ENCODE assay signal across 1 mouse cellular context in genomic region chr19:5198553-5198952, GRCm38 (mm10).
TF ChIP-seq lines count a peak whose summit lies in the region.

No protein-coding gene starts in this region.

TF ChIP-seq in CH12.LX, 34 proteins besides CTCF, POLR2A, EP300 and RAD21 (continued from another document):
- TF ChIP-seq ZMIZ1 (IDR thresholded peaks at IDR 0.05; ENCODE audit: low read depth, low read length) (no peak), UBTF (IDR thresholded peaks at IDR 0.05; ENCODE audit: low read depth, low read length) (no peak), NELFE (IDR thresholded peaks at IDR 0.05; ENCODE audit: low read depth, low read length) (no peak), USF1 (IDR thresholded peaks at IDR 0.05; ENCODE audit: low read depth, low read length) (no peak), NRF1 (IDR thresholded peaks at IDR 0.05; ENCODE audit: low read depth, low read length) (no peak), TCF12 (IDR thresholded peaks at IDR 0.05; ENCODE audit: low read depth, low read length) (no peak), PAX5 (IDR thresholded peaks at IDR 0.05; ENCODE audit: low read length) (no peak), MEF2A (IDR thresholded peaks at IDR 0.05; ENCODE audit: borderline replicate concordance, low read depth, low read length) (no peak), MXI1 (IDR thresholded peaks at IDR 0.05; ENCODE audit: low read depth, low read length) (no peak)
TF ChIP-seq in CH12.LX: peak in this region for 0.
